Mouse (Mus musculus) right cerebral cortex, postnatal 4 days (tissue): ENCODE data around the gene Tpsg1.

Experiments
- DNase-seq: peaks from one replicate; pipeline ENCODE4 v3.0.0-alpha.2; 2022

The Tpsg1 gene

DNA sequence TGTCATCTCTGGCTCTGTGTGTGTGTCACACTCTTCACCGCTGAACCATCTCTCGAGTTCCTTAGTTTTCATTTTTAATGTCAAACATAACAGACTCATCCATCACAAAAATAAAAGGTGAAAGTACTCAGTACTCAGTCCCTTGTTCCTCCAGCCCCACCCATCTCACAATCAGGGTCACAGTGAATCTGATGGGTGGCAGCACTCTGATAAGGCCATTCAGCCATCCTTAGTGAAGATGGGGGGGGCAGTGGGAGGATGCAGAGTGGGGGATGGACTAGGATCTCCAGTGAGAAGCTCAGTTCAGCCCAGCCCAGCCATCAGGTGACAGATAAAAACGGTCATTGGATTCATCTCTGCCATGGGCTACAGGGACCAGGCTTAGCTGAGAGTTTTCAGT is at the start of gene Tpsg1:
Gene Tpsg1 (plus strand): TSS at position 301 of the 400 bp plus-strand sequence.
- no peak for DNase-seq

DNA sequence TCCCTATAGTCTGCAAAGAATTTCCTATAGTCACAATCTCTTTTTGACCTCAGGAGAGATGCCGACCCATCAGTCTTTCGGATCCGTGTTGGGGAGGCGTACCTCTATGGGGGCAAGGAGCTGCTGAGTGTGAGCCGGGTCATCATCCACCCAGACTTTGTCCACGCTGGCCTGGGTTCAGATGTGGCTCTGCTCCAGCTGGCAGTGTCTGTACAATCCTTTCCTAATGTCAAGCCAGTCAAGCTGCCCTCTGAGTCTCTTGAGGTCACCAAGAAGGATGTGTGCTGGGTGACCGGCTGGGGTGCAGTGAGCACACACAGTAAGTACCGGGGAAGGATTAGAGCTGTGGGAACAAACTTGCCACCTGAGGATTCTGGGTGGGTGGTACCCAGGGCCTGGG is 48.3 kb upstream of the Tpsg1 start:
- DNase-seq, result no peak

GRCm38 (mm10) chr17:25322930-25323329 is 46.1 kb upstream of the Tpsg1 start:
- DNase-seq, result no peak

DNA sequence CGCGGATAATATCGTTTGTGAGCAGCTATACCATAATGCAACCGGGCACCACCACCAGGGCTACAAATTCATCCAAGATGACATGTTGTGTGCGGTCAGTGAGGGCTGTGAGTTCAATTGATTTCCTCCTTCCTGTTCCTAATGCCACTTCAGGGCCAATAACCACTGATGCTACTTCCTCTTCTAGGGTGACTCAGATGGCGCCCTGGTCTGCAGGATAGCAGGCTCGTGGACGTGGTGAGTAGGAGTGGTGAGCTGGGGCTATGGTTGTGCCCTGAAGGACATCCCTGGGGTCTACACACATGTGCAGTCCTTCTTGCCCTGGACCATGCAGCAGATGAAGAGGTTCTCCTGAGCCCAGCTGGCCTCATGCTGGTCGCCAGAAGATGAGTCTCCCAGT is 36.8 kb upstream of the Tpsg1 start:
- DNase-seq, result no peak

GRCm38 (mm10) chr17:25333943-25334342 is 35.1 kb upstream of the Tpsg1 start:
- peak; percentile 85 for DNase-seq

GRCm38 (mm10) chr17:25338218-25338617 is 30.9 kb upstream of the Tpsg1 start:
- DNase-seq, result no peak

- DNase-seq, result no peak
Observed at GRCm38 (mm10) chr17:25340003-25340402, 29.1 kb upstream of the Tpsg1 start.

- DNase-seq, result no peak
Observed at GRCm38 (mm10) chr17:25341490-25341889, 27.6 kb upstream of the Tpsg1 start.

DNA sequence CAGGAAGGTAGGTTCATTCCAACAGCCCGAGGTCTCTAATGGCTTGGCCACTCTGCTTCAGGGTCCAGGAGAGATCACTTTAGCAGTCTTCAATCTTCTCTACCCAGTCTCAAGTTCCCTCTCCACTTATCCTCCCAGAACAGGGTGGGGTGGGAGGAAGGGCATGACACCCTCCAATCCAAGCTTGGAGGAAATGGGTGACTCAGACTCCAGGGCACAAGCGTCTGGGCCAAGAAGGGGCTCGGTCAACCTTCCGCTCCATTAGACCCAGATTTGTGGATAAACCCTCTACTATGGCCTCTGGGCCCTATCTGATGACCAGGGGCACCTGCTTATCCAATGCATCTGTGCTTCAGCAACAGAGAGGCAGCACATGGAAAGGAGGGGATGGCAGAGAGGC is 23.6 kb upstream of the Tpsg1 start, which contains the start of gene Tpsab1:
Gene Tpsab1 (minus strand): TSS at position 101 of the 400 bp plus-strand sequence.
- DNase-seq, result no peak

DNA sequence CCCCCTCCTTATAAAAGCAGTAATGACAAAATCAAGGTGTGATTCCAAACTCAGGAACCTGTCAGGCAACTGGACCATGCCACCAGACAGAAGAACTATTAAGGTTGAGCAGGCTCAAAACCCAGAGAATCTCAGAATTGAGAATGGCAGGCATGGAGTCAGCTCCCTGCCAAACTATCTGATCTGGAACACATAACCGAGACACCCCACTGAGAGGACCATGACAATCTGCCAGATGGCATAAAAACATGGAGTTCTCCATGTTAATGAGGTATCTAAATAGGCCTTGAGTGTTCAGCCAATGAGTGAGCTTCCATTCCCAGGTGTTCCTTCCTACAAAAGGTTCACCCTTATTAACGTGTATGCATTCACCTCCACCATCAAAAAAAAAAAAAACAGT is 7.8 kb upstream of the Tpsg1 start:
- no peak for DNase-seq

GRCm38 (mm10) chr17:25363726-25364125 is 5.3 kb upstream of the Tpsg1 start:
- peak; percentile 54 for DNase-seq

GRCm38 (mm10) chr17:25366005-25366404 is 3.1 kb upstream of the Tpsg1 start, which contains the start of gene Tpsb2:
Tpsb2 (plus strand) TSS chr17:25366305.
- no peak for DNase-seq

DNA sequence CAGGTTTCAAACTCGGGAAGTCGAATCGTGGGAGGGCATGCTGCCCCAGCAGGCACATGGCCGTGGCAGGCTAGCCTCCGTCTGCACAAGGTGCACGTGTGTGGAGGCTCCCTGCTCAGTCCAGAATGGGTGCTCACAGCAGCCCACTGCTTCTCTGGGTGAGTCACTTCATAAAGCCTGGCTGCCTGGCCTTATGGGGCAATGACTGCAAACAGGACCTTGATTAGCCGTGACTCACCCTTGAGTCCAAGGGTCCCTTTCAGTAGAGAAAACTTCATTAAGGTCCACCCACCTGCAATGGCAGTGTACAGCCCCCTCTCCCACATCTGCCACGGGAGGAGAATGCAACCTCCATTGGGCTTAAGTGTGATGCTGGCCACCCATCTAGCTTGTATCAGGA is 3.4 kb downstream of the Tpsg1 start:
- no peak for DNase-seq

DNA sequence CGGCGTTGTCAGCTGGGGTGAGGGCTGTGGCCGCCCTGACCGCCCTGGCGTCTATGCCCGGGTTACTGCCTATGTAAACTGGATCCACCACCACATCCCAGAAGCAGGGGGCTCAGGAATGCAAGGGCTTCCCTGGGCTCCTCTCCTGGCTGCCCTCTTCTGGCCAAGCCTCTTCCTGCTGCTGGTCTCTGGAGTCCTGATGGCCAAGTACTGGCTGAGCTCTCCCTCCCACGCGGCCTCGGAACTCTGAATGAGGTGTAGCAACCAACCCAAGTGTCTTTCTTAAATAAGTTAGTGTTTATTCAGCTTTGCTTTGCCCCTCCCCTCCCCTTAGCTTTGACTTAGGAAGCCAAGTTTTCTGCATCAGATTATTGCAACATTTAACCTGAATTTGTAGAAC is 4.9 kb downstream of the Tpsg1 start:
- DNase-seq, result no peak

- no peak for DNase-seq
Observed at GRCm38 (mm10) chr17:25394526-25394925, 25.5 kb downstream of the Tpsg1 start.

DNA sequence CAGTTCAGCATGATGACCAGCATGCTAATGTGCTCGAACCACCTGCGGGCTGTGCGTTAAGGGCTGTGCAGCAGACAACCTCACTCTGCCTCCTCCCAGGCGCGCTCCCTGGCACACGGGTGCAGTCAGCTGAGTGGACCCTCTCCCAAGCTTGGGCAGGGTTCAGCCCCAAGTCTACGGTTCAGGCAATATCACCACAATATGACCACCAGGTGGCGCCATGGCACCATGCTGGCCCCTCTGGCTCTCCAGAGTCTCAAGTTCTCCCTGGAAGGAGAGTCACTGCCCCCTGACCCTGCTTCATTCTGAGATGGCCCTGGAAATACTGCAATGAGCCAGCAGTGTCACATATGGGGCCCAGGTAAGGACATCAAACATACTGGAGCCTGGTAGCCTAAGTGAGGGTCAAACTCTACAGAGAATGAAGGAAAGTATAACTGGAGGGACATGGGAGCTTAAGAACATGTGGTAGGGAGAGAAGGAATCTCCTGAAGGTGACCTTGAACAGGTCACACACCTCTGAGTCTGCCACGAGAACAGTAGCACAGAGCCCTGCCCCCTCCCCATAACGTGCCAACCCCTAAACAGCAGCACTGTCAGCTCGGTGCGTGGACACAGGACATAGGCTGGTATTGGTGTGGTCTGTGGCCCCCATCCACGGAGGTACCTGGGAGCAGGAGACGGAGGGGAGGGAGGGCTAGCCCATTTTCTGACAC is 28.9 kb downstream of the Tpsg1 start:
- DNase-seq, result peak; percentile 92

DNA sequence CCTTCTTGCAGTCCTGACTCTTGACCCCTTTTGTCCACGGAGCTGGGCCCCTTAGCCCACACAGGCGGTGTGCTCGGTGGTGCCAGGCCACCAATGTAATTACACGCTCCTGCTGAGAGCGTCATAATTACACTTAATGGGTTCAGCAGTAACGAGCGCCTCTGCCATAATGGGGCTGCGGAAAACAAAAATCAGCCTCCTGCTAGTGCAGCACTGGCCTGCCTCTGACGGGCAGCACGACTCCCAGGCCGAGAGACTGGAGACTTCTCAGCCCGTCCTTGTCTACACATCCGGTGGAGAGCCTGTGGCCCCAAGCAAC is 29.4 kb downstream of the Tpsg1 start:
- DNase-seq, result no peak

GRCm38 (mm10) chr17:25400443-25400842 is 31.4 kb downstream of the Tpsg1 start:
- peak; percentile 37 for DNase-seq

DNA sequence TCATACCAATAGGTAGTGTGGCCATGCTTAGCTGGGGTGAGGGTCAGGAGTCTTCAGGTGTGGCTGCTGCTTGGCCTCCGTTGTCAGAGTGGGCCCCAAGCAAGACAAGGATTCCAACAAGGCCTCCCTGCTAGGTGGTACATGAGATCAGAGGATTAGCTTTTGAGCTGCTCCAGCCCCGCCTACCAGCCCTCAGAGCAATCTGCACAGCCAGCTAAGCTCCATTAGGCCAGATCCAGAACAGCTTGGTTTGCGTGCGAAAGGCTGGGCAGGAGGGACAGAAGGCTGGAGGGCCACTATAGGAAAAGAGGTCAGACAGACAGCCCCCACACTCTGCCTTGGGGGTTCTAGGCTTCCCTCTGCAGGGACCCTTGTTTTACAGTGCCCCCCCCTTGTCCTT is 32.4 kb downstream of the Tpsg1 start:
- DNase-seq, result no peak

- no peak for DNase-seq
Observed at GRCm38 (mm10) chr17:25402224-25402623, 33.2 kb downstream of the Tpsg1 start.

GRCm38 (mm10) chr17:25404190-25404589 is 35.1 kb downstream of the Tpsg1 start:
- no peak for DNase-seq

DNA sequence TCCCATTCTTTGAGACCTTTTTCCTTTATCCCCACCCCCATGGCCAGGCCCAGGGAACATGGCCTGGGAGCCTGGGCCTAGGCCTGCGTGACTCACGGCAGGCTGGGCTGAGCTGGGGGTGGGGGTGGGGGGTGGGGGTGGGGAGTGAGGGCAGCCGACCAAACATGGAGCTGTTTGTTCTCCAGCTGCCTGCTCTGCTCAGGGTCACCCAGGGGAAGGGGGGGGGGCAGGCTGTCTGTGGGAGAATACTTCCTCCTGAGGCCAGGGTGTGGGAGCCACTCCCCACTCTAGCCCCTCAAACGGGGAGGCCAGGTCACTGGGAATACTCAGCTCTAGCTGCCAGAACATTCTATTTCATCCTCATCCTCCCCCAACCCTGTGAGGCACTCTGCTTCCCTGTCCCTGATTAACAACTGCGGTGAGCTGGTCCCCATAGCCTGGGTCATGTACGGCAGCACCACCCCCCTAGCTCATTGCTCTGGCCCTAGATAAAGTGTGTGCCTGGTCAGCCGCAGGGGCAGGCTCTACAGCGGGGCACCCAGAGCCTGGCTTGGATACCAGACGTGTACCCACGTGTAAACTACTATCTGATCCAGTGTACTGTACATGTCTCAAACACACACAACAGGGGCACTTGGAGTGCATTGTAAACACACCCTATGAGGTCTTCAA is 36.3 kb downstream of the Tpsg1 start:
- DNase-seq, result no peak

GRCm38 (mm10) chr17:25406011-25406441 is 37.0 kb downstream of the Tpsg1 start:
- DNase-seq, result peak; percentile 44

DNA sequence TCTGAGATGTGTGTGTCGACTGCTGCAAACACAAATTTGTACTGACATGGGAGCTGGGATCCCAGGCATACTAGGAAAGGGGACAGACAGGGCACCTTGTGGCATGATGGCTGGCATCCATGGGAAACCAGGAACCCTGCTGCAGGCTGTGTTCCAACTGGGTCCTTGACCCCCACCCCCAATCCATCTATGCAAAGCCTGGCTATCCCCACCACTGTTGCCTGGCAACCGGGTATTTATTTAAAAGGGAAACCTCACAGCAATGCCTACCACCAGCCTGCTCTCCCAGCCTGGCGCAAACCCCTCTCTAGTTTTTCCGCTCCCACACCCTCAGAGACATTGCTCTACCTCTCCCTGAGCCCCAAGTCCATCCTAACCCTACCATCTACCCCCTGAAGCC is 38.3 kb downstream of the Tpsg1 start:
- DNase-seq, result peak; percentile 41
